Mouse (Mus musculus) fat pad, adult 2 months (tissue): ENCODE measurements around the gene Ergic1.

Experiments
- DNase-seq: peaks from one replicate; pipeline ENCODE4 v3.0.0-alpha.2; 2011; ENCODE audit warnings: low read depth, low spot score; ENCODE audit errors: extremely low read depth

Ergic1 gene

GRCm38 (mm10) chr17:26624999-26625398, 63.7 kb downstream of the Ergic1 start:
- DNase-seq: no peak

DNA sequence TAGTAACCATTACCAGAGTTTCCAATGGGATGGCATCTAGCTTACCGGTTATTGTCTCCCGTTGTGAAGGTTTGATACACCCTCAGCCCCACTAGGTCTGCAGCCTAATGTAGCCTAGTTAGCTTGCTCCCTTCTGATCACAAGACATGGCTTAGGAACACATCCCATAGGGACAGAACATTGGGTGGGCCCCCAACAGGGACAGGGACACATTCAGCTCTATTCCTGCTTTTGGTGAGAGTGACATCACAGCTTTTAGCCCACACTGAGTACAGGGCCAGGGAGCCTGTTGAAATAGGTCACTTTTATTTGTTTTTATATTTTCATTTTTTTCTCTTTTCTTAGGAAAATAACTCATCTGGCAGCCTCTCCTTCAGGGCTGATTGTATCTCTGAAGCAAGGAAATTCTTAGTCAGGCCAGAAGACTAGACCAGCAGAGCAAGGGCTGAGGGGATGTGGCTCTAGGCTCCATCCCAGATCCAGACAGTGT, 64.3 kb downstream of the Ergic1 start:
- no peak for DNase-seq

DNA sequence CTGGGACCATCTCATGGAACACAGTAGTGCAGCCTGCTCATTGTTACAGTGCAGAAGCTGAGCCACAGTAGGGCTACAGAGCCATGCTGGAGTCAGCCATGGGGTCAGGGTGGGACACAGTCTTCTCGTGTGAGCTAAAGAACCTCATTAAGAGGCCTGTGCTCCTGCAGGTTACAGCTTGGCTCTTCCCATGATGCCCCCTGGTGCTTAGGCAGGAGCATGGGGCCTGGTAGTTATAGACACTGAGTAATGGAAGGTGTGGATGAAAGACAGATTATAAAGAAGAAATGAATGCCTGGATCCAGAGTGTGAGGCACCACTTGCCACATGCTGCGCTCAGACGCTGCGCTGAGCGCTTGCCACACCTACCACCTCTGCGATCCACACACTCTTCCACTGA, 67.2 kb downstream of the Ergic1 start:
- DNase-seq: no peak

GRCm38 (mm10) chr17:26628936-26629335, 67.6 kb downstream of the Ergic1 start:
- DNase-seq: no peak

GRCm38 (mm10) chr17:26631811-26632327, 70.6 kb downstream of the Ergic1 start:
- DNase-seq: no peak

GRCm38 (mm10) chr17:26633186-26633585, 71.9 kb downstream of the Ergic1 start:
- DNase-seq: no peak

- no peak for DNase-seq
These were observed 72.6 kb downstream of the Ergic1 start for GRCm38 (mm10) chr17:26633926-26634325.

- no peak for DNase-seq
These were observed 73.2 kb downstream of the Ergic1 start for GRCm38 (mm10) chr17:26634539-26634938.

DNA sequence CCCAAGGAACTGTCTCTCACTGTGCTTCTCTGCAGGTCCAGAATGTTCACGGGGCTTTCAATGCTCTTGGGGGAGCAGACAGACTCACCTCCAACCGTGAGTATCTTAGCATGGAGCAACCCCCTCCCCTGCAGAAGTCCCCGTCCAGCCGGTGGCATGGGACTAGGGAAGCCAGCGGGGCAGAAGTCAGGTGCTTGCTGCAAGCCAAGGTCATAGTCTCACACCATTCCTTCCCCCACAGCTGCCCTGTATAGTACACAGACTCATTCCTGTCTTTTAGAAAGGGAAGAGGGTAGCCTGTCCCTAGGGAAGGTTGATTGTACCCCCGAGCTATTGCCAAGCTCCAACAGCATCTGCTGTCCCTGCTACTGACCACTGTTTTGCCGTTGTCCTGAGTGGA, 74.7 kb downstream of the Ergic1 start:
- DNase-seq: no peak

DNA sequence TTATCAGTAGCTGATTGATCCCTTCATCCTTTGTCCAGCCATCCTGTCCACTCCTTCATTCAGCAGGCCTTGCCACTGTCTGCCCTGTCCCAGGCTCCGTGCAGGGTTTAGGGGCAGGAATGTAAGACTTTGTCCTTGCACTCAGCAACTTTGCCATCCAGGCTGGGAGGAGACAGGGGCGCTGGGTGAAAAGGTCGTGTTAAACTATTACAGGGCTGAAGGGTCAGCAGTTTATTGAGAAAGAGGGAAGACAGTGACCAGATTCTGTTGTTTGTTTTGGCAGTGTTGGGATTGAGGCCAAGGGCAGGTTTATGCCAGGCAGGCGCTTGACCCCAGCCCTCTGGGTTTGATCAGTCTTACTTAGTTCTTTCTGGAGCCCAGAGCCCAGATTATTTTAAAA, 76.6 kb downstream of the Ergic1 start:
- no peak for DNase-seq

DNA sequence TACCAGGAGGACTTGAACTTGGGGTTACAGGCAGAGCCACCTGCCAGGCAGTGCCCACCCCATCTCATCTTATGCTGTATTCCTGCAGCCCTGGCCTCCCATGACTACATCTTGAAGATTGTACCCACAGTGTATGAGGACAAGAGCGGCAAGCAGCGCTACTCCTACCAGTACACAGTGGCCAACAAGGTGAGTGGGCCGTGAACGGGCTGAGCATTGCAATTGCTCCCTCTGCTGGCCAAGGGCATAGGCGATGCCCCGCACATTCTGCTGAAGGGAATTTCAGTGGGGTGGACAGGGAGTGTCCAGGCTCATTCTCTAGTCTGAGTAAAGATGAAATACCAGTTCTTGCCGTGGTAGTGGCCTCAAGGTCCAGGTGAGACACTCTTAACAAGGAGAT, 77.4 kb downstream of the Ergic1 start:
- no peak for DNase-seq

DNA sequence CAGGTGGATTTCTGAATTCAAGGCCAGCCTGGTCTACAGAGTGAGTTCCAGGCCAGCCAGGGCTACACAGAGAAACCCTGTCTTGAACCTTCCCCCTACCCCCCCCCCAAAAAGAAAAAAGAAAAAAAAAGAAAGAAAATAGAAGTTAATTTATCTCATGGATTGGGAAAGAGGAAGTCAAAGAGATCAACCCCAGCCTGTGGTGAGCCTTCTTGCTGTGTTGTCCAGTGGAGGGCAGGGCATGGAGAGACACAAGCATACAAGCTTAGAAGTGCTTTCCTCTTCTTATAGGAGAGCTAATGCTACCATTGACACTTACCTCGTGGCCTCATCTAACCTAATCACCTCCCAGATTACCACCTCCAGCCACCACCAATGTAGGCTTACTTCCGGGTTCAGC, 78.5 kb downstream of the Ergic1 start:
- DNase-seq: no peak

DNA sequence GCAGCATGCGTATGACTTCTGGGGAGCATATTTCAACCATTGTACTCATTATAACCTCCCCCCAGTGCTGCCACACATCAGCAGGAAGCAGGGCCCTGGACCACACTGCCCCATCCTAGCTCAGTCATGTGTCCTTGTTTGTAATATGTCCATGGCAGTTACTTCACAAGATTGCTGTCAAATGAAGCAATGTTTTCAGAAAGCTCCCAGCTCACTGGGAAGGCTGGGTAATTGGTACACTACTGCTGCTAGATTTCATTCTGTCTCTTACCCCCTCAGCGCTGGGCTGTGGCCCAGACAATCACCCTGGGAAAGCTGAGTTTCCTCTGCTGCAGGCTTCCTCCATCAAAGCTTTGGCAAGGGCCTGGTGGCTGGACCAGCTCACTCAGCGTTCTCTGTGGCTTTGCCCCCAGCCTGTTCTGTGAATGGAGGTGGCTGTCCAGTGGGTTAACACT, 79.0 kb downstream of the Ergic1 start:
- no peak for DNase-seq

- DNase-seq: no peak
These were observed 82.2 kb downstream of the Ergic1 start for GRCm38 (mm10) chr17:26643456-26643855.

- no peak for DNase-seq
These were observed 82.7 kb downstream of the Ergic1 start for GRCm38 (mm10) chr17:26643993-26644392.

DNA sequence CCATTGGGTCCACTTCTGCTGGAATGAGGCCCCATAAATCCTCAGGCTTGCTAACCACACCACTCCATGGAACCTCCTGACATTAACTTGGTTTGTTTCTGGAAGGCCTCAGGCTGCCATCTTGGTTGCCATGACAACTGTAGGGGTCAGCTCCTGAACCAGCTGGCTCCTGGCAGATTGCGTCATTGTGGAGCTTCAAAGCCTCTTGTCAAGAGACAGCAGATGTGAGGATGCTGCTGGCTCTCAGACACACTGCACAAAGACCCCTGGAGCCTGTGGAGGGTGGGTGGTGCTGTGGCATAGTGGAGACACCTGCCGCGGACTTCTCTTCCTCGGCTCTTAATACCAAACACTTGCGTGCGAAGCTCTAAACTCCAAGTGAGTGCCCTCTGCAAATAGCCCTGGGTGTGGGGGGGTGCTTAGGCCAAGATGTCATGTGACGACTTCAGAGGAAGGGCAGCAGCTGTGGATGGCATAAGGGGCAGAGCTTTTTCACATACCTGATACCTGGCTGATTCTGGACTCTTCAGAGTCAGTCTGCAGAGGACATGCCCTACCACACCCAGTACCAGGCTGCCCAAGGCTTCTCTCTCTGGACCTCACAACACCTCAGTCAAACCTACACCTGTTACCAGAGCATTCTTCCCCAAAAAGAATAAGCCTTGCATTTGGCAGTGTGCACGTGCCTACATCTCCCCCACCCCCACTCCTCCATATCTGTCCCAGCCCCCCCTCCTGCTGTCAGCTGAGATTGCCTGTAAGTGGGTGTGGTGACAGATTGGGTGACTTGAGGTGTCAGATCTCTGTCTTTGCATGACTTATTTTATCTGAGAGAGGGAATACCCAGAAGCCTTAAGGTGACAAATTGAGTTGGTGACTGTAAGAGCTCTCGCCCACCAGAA, 83.5 kb downstream of the Ergic1 start:
- DNase-seq: no peak

GRCm38 (mm10) chr17:26645411-26645854, 84.1 kb downstream of the Ergic1 start:
- DNase-seq: no peak

GRCm38 (mm10) chr17:26647283-26647682, 86.0 kb downstream of the Ergic1 start:
- DNase-seq: no peak

DNA sequence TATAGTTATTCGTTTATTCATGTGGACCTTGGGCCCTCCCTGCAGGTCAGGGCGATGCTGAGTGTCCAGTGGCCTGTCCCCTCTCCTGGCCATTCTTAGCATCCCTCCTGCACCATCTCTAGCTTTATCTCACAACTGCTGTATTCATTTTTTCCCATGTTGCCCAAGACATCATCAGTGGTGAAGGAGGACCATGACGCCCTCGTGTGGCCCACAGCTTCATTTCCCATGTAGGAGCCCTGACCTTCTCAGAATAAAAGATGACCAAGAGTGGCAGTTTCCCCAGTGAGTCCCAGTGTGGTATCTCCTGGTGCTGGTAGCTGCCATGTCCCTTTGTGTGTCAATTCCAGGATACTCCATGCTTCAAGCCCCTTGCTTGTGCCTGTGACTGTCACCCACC, 88.3 kb downstream of the Ergic1 start:
- DNase-seq: no peak

- DNase-seq: no peak
These were observed 89.4 kb downstream of the Ergic1 start for GRCm38 (mm10) chr17:26650451-26651363.

GRCm38 (mm10) chr17:26658854-26659572, 97.7 kb downstream of the Ergic1 start:
- DNase-seq: no peak
